8 mouse cellular contexts compared by ENCODE assay signal in genomic region chr12:8496679-8497313, GRCm38 (mm10). TPM values are rescaled to one million over a fixed set of nuclear protein-coding genes. Genes with fewer than 3 reads are reported as not detected.
A peak's percentile ranks its signal among the peaks of the same experiment; 100 is the strongest.
DNase-seq lines count a peak whose midpoint lies in the region; ATAC-seq lines count a peak whose summit lies in the region.

No protein-coding gene starts in this region.

- WGBS in kidney, embryonic 15.5 days, result 46% methylated on average over 2 of the region's 2 CpGs
- 50% methylated on average over 2 of the region's 2 CpGs for WGBS in embryonic facial prominence, embryonic 12.5 days
- 41% methylated on average over 2 of the region's 2 CpGs for WGBS in hindbrain, embryonic 15.5 days
- WGBS in midbrain, embryonic 16.5 days, result 35% methylated on average over 2 of the region's 2 CpGs

- 0 out of 2 replicates have a peak overlapping the region, but pooled peaks have one; percentile 21 for H3K9ac ChIP-seq in kidney, embryonic 15.5 days
- no peak overlapping the region for H3K9ac ChIP-seq in embryonic facial prominence, embryonic 12.5 days
- peak overlapping the region; percentile 3 for H3K9ac ChIP-seq in hindbrain, embryonic 15.5 days
- peak overlapping the region; percentile 51 for H3K9ac ChIP-seq in midbrain, embryonic 16.5 days (ENCODE audit: low read depth, low read length)

- H3K27ac ChIP-seq in kidney, embryonic 15.5 days, result peak overlapping the region; percentile 74
- H3K27ac ChIP-seq in embryonic facial prominence, embryonic 12.5 days, result peak overlapping the region; percentile 79
- H3K27ac ChIP-seq in hindbrain, embryonic 15.5 days (replicated peaks), result peak overlapping the region; percentile 60
- peak overlapping the region; percentile 66; the same call in 1 of the 2 replicates for H3K27ac ChIP-seq in midbrain, embryonic 16.5 days (ENCODE audit: low read length)

- ATAC-seq in kidney, embryonic 15.5 days (replicated peaks; ENCODE audit: low FRiP score), result no peak
- ATAC-seq in embryonic facial prominence, embryonic 12.5 days (ENCODE audit: insufficient number of reproducible peaks, insufficient read depth, low FRiP score, low TSS enrichment), result no peak
- ATAC-seq in hindbrain, embryonic 15.5 days (ENCODE audit: low FRiP score, low read depth), result no peak
- ATAC-seq in midbrain, embryonic 16.5 days, result no peak

- no peaks in the 10 kb centered on the region for H3K36me3 ChIP-seq in kidney, embryonic 15.5 days
- H3K36me3 ChIP-seq in embryonic facial prominence, embryonic 12.5 days, result no peaks in the 10 kb centered on the region
- no peaks in the 10 kb centered on the region for H3K36me3 ChIP-seq in hindbrain, embryonic 15.5 days
- no peaks in the 10 kb centered on the region for H3K36me3 ChIP-seq in midbrain, embryonic 16.5 days (ENCODE audit: control insufficient read depth, insufficient read depth, low read length)

- peaks cover 49% of the 10 kb centered on the region for H3K4me1 ChIP-seq in kidney, embryonic 15.5 days
- H3K4me1 ChIP-seq in embryonic facial prominence, embryonic 12.5 days, result peaks cover 36% of the 10 kb centered on the region
- peaks cover 36% of the 10 kb centered on the region for H3K4me1 ChIP-seq in hindbrain, embryonic 15.5 days (replicated peaks)
- peaks cover 30% of the 10 kb centered on the region for H3K4me1 ChIP-seq in midbrain, embryonic 16.5 days (ENCODE audit: control insufficient read depth, insufficient read depth, low read length)

- H3K27me3 ChIP-seq in kidney, embryonic 15.5 days, result no peaks in the 10 kb centered on the region
- H3K27me3 ChIP-seq in embryonic facial prominence, embryonic 12.5 days, result no peaks in the 10 kb centered on the region
- H3K27me3 ChIP-seq in hindbrain, embryonic 15.5 days, result no peaks in the 10 kb centered on the region
- H3K27me3 ChIP-seq in midbrain, embryonic 16.5 days (ENCODE audit: control insufficient read depth, insufficient read depth, low read depth, low read length), result no peaks in the 10 kb centered on the region

- no peak for DNase-seq in kidney, postnatal 4 days
- DNase-seq in testis, postnatal 14 days (ENCODE audit: low spot score), result no peak
- no peak for DNase-seq in retina, embryonic 14.5 days (ENCODE audit: low spot score)
- no peak for DNase-seq in kidney, postnatal 14 days

- peak overlapping the region; percentile 92 for H3K4me2 ChIP-seq in kidney, embryonic 15.5 days
- H3K4me2 ChIP-seq in embryonic facial prominence, embryonic 12.5 days (replicated peaks), result peak overlapping the region; percentile 82
- peak overlapping the region; percentile 84 for H3K4me2 ChIP-seq in hindbrain, embryonic 15.5 days
- peak overlapping the region; percentile 94 for H3K4me2 ChIP-seq in midbrain, embryonic 16.5 days (ENCODE audit: low read length)

- H3K4me3 ChIP-seq in kidney, embryonic 15.5 days (replicated peaks), result peak overlapping the region; percentile 89
- H3K4me3 ChIP-seq in embryonic facial prominence, embryonic 12.5 days, result no peak overlapping the region; the same call in 1 of the 2 replicates
- H3K4me3 ChIP-seq in hindbrain, embryonic 15.5 days, result peak overlapping the region; percentile 86
- peak overlapping the region; percentile 89 for H3K4me3 ChIP-seq in midbrain, embryonic 16.5 days (ENCODE audit: low read depth, low read length)

- H3K9me3 ChIP-seq in kidney, embryonic 15.5 days (replicated peaks), result no peaks in the 10 kb centered on the region
- H3K9me3 ChIP-seq in embryonic facial prominence, embryonic 12.5 days, result no peaks in the 10 kb centered on the region
- H3K9me3 ChIP-seq in hindbrain, embryonic 15.5 days, result no peaks in the 10 kb centered on the region
- H3K9me3 ChIP-seq in midbrain, embryonic 16.5 days (replicated peaks; ENCODE audit: control insufficient read depth, low read length, poor library complexity, severe bottlenecking), result no peaks in the 10 kb centered on the region

RNA-seq across cellular contexts. Expression of gene Rhob, which starts 3.0 kb away (rescaled TPM):
- 35.4 and 38.7 TPM in 2 replicates for polyA plus RNA-seq in kidney, embryonic 15.5 days (2015; fragmentation: Nextera tagmentation; extraction: Ambion mirVana)
- polyA plus RNA-seq in embryonic facial prominence, embryonic 12.5 days (2016; fragmentation: Nextera tagmentation; extraction: Ambion mirVana), result 57.3 and 58.5 TPM in 2 replicates
- 94.4 and 103 TPM in 2 replicates for polyA plus RNA-seq in hindbrain, embryonic 15.5 days (2015; fragmentation: Nextera tagmentation; extraction: Ambion mirVana)
- 75.7 and 80.0 TPM in 2 replicates for polyA plus RNA-seq in midbrain, embryonic 16.5 days (2015; fragmentation: Nextera tagmentation; extraction: Ambion mirVana)
